Mouse (Mus musculus): ENCODE data around the gene Mid1ip1. TPM values are rescaled to one million over a fixed set of nuclear protein-coding genes. Genes with fewer than 3 reads are reported as not detected.

The Mid1ip1 gene
- total and polyA plus RNA-seq, 3 experiments = 41.2 to 60.1 TPM; not detected in 1

GRCm38 (mm10) chrX:10714696-10715140, at the start of gene Mid1ip1 (continued):
- TF ChIP-seq E2F4 (IDR thresholded peaks at IDR 0.05; ENCODE audit: borderline replicate concordance, low read depth, low read length) (no peak), USF1 (IDR thresholded peaks at IDR 0.05; ENCODE audit: low read depth, low read length) (peak; percentile 85)

GRCm38 (mm10) chrX:10694455-10695180, 20.2 kb upstream of the Mid1ip1 start:
- Histone ChIP-seq H3K27ac (ENCODE audit: control insufficient read depth, low read depth, low read length) (no peak overlapping the region), H3K9ac (ENCODE audit: control insufficient read depth, low read depth, low read length, poor library complexity, severe bottlenecking) (no peak overlapping the region), H3K36me3 (ENCODE audit: control insufficient read depth in 1 of 2, insufficient read depth in 2 of 2, low read length in 2 of 2) (no peaks in the 10 kb centered on the region; a peak in 1 of 4 replicates), H3K4me1 (ENCODE audit: control insufficient read depth in 1 of 2, insufficient read depth in 2 of 2, low read length in 2 of 2) (no peaks in the 10 kb centered on the region), H3K4me3 (ENCODE audit: control insufficient read depth in 1 of 2, insufficient read depth in 1 of 2, low read depth in 2 of 2, low read length in 2 of 2) (no peak overlapping the region), H3K79me2 (ENCODE audit: control insufficient read depth, insufficient read depth, low read length, poor library complexity) (no peaks in the 10 kb centered on the region), H3K9me3 (replicated peaks; ENCODE audit: insufficient read depth, low read length) (no peaks in the 10 kb centered on the region), H3K27me3 (ENCODE audit: control insufficient read depth in 1 of 2, insufficient read depth in 2 of 2, low read length in 2 of 2) (no peaks in the 10 kb centered on the region)
- peak; percentile 46 for DNase-seq (ENCODE audit: low read depth, low spot score)
- no peak for TF ChIP-seq POLR2AphosphoS2 (IDR thresholded peaks at IDR 0.05; ENCODE audit: low read length)
- TF ChIP-seq EP300 (IDR thresholded peaks at IDR 0.05; ENCODE audit: low read depth in 1 of 2, low read length in 2 of 2) = no peak
- no peak for TF ChIP-seq MAX (IDR thresholded peaks at IDR 0.05; ENCODE audit: low read length)
- TF ChIP-seq TCF12 (IDR thresholded peaks at IDR 0.05; ENCODE audit: low read depth, low read length) = no peak
- TF ChIP-seq MAZ (IDR thresholded peaks at IDR 0.05; ENCODE audit: low read depth, low read length) = no peak
- TF ChIP-seq ZMIZ1 (IDR thresholded peaks at IDR 0.05; ENCODE audit: low read depth, low read length) = no peak
- peak; percentile 57 for TF ChIP-seq GATA1 (IDR thresholded peaks at IDR 0.05; ENCODE audit: low read depth, low read length)

- no peak for DNase-seq (ENCODE audit: low read depth, low spot score)
- Histone ChIP-seq H3K79me2 (ENCODE audit: control insufficient read depth, insufficient read depth, low read length, poor library complexity) (no peaks in the 10 kb centered on the region), H3K27ac (ENCODE audit: control insufficient read depth, low read depth, low read length) (no peak overlapping the region), H3K36me3 (ENCODE audit: control insufficient read depth in 1 of 2, insufficient read depth in 2 of 2, low read length in 2 of 2) (no peaks in the 10 kb centered on the region), H3K4me1 (ENCODE audit: control insufficient read depth in 1 of 2, insufficient read depth in 2 of 2, low read length in 2 of 2) (no peaks in the 10 kb centered on the region), H3K4me3 (ENCODE audit: control insufficient read depth in 1 of 2, insufficient read depth in 1 of 2, low read depth in 2 of 2, low read length in 2 of 2) (no peak overlapping the region), H3K9me3 (replicated peaks; ENCODE audit: insufficient read depth, low read length) (no peaks in the 10 kb centered on the region), H3K27me3 (ENCODE audit: control insufficient read depth in 1 of 2, insufficient read depth in 2 of 2, low read length in 2 of 2) (no peaks in the 10 kb centered on the region), H3K9ac (ENCODE audit: control insufficient read depth, low read depth, low read length, poor library complexity, severe bottlenecking) (no peak overlapping the region)
- no peak for TF ChIP-seq POLR2A (IDR thresholded peaks at IDR 0.05; ENCODE audit: control insufficient read depth in 1 of 2, insufficient read depth in 1 of 2, low read depth in 1 of 2, low read length in 2 of 2, poor library complexity in 1 of 2)
- TF ChIP-seq HCFC1 (IDR thresholded peaks at IDR 0.05; ENCODE audit: low read depth, low read length) = no peak
- no peak for TF ChIP-seq MXI1 (IDR thresholded peaks at IDR 0.05; ENCODE audit: low read depth, low read length)
- no peak for TF ChIP-seq GABPA (IDR thresholded peaks at IDR 0.05; ENCODE audit: low read depth, low read length)
- TF ChIP-seq USF2 (IDR thresholded peaks at IDR 0.05; ENCODE audit: borderline replicate concordance in 1 of 2, insufficient read depth in 1 of 2, low read depth in 1 of 2, low read length in 2 of 2) = no peak
- no peak for TF ChIP-seq JUND (IDR thresholded peaks at IDR 0.05; ENCODE audit: low read depth, low read length)
- no peak for TF ChIP-seq NELFE (IDR thresholded peaks at IDR 0.05; ENCODE audit: low read depth, low read length)
- TF ChIP-seq POLR2AphosphoS2 (IDR thresholded peaks at IDR 0.05; ENCODE audit: low read length) = no peak
- TF ChIP-seq UBTF (IDR thresholded peaks at IDR 0.05; ENCODE audit: borderline replicate concordance, insufficient read depth, low read depth, low read length) = no peak
- TF ChIP-seq TCF12 (IDR thresholded peaks at IDR 0.05; ENCODE audit: low read depth, low read length) = no peak
- TF ChIP-seq ELF1 (IDR thresholded peaks at IDR 0.05; ENCODE audit: low read depth, low read length) = no peak
- TF ChIP-seq CHD1 (IDR thresholded peaks at IDR 0.05; ENCODE audit: low read depth, low read length) = no peak
Measured at GRCm38 (mm10) chrX:10706728-10707127, 8.1 kb upstream of the Mid1ip1 start.

Data from MEL (cell line).